In the genomic region with DNA sequence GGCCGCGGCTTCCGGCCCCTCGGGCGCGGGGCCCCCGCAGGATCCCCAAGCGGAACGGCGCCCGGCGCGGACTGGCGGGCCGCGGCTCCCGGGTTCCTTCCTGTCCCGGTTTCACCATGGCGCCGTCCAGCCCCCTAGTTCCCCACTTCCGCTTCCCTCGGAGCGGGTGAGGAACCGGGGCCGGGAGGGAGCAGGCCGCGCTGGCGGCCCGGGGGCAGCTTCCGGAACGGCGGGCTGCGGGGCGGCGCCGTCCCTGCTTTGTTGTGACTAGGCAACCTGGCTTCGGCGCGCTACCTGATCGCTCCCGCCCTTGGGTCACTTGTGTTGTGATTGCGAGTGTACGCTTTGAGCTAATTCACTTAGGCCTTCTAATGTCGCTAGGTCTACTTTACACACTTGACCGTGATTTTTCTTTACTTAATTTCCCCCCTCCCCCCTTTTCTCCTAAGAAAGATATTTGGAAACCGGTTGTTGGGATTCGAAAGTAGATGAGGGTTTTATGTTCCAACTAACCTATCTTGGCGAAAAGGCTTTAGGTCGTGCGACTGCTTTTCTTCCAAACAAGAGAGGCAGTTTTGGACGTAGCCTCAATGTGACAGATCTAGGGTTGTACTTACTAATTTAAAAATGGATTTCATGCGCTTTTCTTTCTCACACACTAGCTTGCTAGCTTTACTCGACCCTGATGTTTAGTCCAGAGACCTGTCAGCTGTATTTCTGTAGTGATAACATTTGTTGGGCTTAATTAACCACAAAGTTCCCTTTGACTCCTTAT, we compare ENCODE assay signal across 1 mouse cellular context.
TF ChIP-seq lines count a peak whose summit lies in the region.

No protein-coding gene starts in this region.

TF ChIP-seq in MEL, 35 proteins besides CTCF, POLR2A, EP300 and RAD21 (continued from another document):
- TF ChIP-seq ZKSCAN1 (IDR thresholded peaks at IDR 0.05; ENCODE audit: low read depth, low read length) (no peak), MAZ (IDR thresholded peaks at IDR 0.05; ENCODE audit: low read depth, low read length) (peak; percentile 26; the same call in 1 of the 2 replicates), ELF1 (IDR thresholded peaks at IDR 0.05; ENCODE audit: low read depth, low read length) (0 out of 2 replicates have a peak, but pooled peaks have one; percentile 61), SIN3A (IDR thresholded peaks at IDR 0.05; ENCODE audit: low read length) (peak; percentile 55; the same call in 1 of the 2 replicates)
